Mouse (Mus musculus) lung, embryonic 16.5 days (tissue): ENCODE results near the gene Cib4. TPM values are rescaled to one million over a fixed set of nuclear protein-coding genes. Genes with fewer than 3 reads are reported as not detected.

Experiments
- ATAC-seq: fragments of 200-750 bp; cut with Nextera tagmentation; 2 replicates; pipeline ENCODE4 v1.8.0; 2017; ENCODE audit warnings: low read depth, mild to moderate bottlenecking, moderate library complexity
- H3K27ac ChIP-seq: fragments of 300-500 bp; sonication (generic); 2 replicates; pipeline ENCODE4 v1.5.1; 2014; ENCODE audit warnings: mild to moderate bottlenecking, control low read depth, low read length
- H3K27me3 ChIP-seq: fragments of 300-500 bp; sonication (generic); 2 replicates; pipeline ENCODE4 v1.6.1; 2014; ENCODE audit warnings: low read depth, low read length, mixed read lengths; ENCODE audit not compliant: control insufficient read depth, insufficient read depth
- H3K36me3 ChIP-seq: fragments of 300-500 bp; sonication (generic); 2 replicates; pipeline ENCODE4 v1.6.1; 2014; ENCODE audit warnings: low read length; ENCODE audit not compliant: control insufficient read depth, insufficient read depth
- H3K4me1 ChIP-seq: fragments of 300-500 bp; sonication (generic); replicated peaks from 2 replicates; pipeline ENCODE4 v1.6.1; 2014; ENCODE audit warnings: low read length, mixed read lengths; ENCODE audit not compliant: control insufficient read depth, insufficient read depth
- H3K4me2 ChIP-seq: fragments of 300-500 bp; sonication (generic); 2 replicates; pipeline ENCODE4 v1.6.1; 2014; ENCODE audit warnings: low read depth, low read length, control low read depth
- H3K4me3 ChIP-seq: fragments of 300-500 bp; sonication (generic); 2 replicates; pipeline ENCODE4 v1.5.1; 2014; ENCODE audit warnings: mild to moderate bottlenecking, low read length, control low read depth
- H3K9ac ChIP-seq: fragments of 300-500 bp; sonication (generic); 2 replicates; pipeline ENCODE4 v1.6.1; 2014; ENCODE audit warnings: low read length, control low read depth
- H3K9me3 ChIP-seq: fragments of 300-500 bp; sonication (generic); 2 replicates; pipeline ENCODE4 v1.6.1; 2016; ENCODE audit warnings: low read length; ENCODE audit not compliant: control insufficient read depth
- WGBS: fragments of 180-500 bp; shearing (Covaris S2); extraction: QIAGEN DNeasy Blood & Tissue Kit; methylation state at CpG from one replicate; pipeline ENCODE4 v1.1.7; 2014; 5-methylcytosine and 5-hydroxymethylcytosine counted together
- polyA plus RNA-seq: library from polyadenylated mRNA; unstranded; fragments of >200 nt; fragmentation: Nextera tagmentation; extraction: Ambion mirVana; gene quantifications from 2 replicates; pipeline ENCODE4 v1.2.1, GENCODE M21; 2015

The Cib4 gene
- polyA plus RNA-seq, 1 experiment from 2014 or later = not detected

GRCm38 (mm10) chr5:30527129-30527528 lies 18.5 kb downstream of the Cib4 start:
- WGBS = 30% methylated on average over 5 of the region's 5 CpGs
- Histone ChIP-seq H3K9ac (peak overlapping the region; percentile 11; the same call in 1 of the 2 replicates), H3K36me3 (no peaks in the 10 kb centered on the region), H3K27me3 (no peaks in the 10 kb centered on the region), H3K4me3 (no peak overlapping the region), H3K9me3 (no peaks in the 10 kb centered on the region), H3K27ac (peak overlapping the region; percentile 89), H3K4me2 (no peak overlapping the region), H3K4me1 (peaks cover 39% of the 10 kb centered on the region)
- ATAC-seq = no peak

- H3K4me2 ChIP-seq = no peak overlapping the region
- H3K36me3 ChIP-seq = no peaks in the 10 kb centered on the region
- no peaks in the 10 kb centered on the region for H3K27me3 ChIP-seq
- 0 out of 2 replicates have a peak overlapping the region, but pooled peaks have one; percentile 21 for H3K9ac ChIP-seq
- H3K4me1 ChIP-seq = peaks cover 33% of the 10 kb centered on the region
- H3K27ac ChIP-seq = peak overlapping the region; percentile 95
- WGBS = 16% methylated on average over 12 of the region's 12 CpGs
- no peaks in the 10 kb centered on the region for H3K9me3 ChIP-seq
- ATAC-seq = peak; percentile 92
- no peak overlapping the region for H3K4me3 ChIP-seq
These were observed 19.5 kb downstream of the Cib4 start for GRCm38 (mm10) chr5:30525920-30526836.

- H3K9me3 ChIP-seq = no peaks in the 10 kb centered on the region
These were observed 21.4 kb downstream of the Cib4 start for GRCm38 (mm10) chr5:30524213-30524612.

GRCm38 (mm10) chr5:30523131-30523530 lies 22.5 kb downstream of the Cib4 start:
- no peak overlapping the region for H3K9ac ChIP-seq
- H3K36me3 ChIP-seq = no peaks in the 10 kb centered on the region
- H3K4me2 ChIP-seq = no peak overlapping the region
- H3K4me1 ChIP-seq = peaks cover 34% of the 10 kb centered on the region
- no peak overlapping the region for H3K4me3 ChIP-seq
- no peak for ATAC-seq
- 75% methylated on average over 3 of the region's 3 CpGs for WGBS
- H3K27me3 ChIP-seq = no peaks in the 10 kb centered on the region
- H3K9me3 ChIP-seq = no peaks in the 10 kb centered on the region
- no peak overlapping the region for H3K27ac ChIP-seq

More at GRCm38 (mm10) chr5:30524213-30524612, 21.4 kb downstream of the Cib4 start:
- Histone ChIP-seq H3K4me3 (no peak overlapping the region), H3K27ac (peak overlapping the region; percentile 17), H3K36me3 (no peaks in the 10 kb centered on the region), H3K27me3 (no peaks in the 10 kb centered on the region), H3K4me1 (peaks cover 39% of the 10 kb centered on the region), H3K9ac (peak overlapping the region; percentile 27; the same call in 1 of the 2 replicates), H3K4me2 (no peak overlapping the region)
- 35% methylated on average over 3 of the region's 3 CpGs for WGBS
- no peak for ATAC-seq

GRCm38 (mm10) chr5:30522406-30522805 lies 23.2 kb downstream of the Cib4 start:
- Histone ChIP-seq H3K27ac (no peak overlapping the region), H3K9me3 (no peaks in the 10 kb centered on the region), H3K4me3 (no peak overlapping the region), H3K36me3 (no peaks in the 10 kb centered on the region), H3K4me2 (no peak overlapping the region), H3K27me3 (no peaks in the 10 kb centered on the region), H3K9ac (no peak overlapping the region), H3K4me1 (peaks cover 32% of the 10 kb centered on the region)
- 87% methylated on average over 8 of the region's 8 CpGs for WGBS
- ATAC-seq = no peak

GRCm38 (mm10) chr5:30520214-30520732 lies 25.4 kb downstream of the Cib4 start:
- Histone ChIP-seq H3K27ac (peak overlapping the region; percentile 50), H3K4me2 (no peak overlapping the region), H3K36me3 (no peaks in the 10 kb centered on the region), H3K4me3 (no peak overlapping the region), H3K9ac (no peak overlapping the region), H3K4me1 (peaks cover 22% of the 10 kb centered on the region), H3K9me3 (no peaks in the 10 kb centered on the region), H3K27me3 (no peaks in the 10 kb centered on the region)
- ATAC-seq = no peak
- 51% methylated on average over 10 of the region's 10 CpGs for WGBS

GRCm38 (mm10) chr5:30519494-30519893 lies 26.1 kb downstream of the Cib4 start:
- ATAC-seq = no peak
- Histone ChIP-seq H3K4me3 (no peak overlapping the region), H3K9ac (no peak overlapping the region), H3K9me3 (no peaks in the 10 kb centered on the region), H3K27ac (peak overlapping the region; percentile 50), H3K4me2 (no peak overlapping the region), H3K36me3 (no peaks in the 10 kb centered on the region), H3K4me1 (peaks cover 21% of the 10 kb centered on the region), H3K27me3 (no peaks in the 10 kb centered on the region)
- WGBS = 20% methylated on average over 7 of the region's 7 CpGs

GRCm38 (mm10) chr5:30518547-30518946 lies 27.1 kb downstream of the Cib4 start:
- no peak overlapping the region for H3K9ac ChIP-seq
- H3K4me1 ChIP-seq = peaks cover 16% of the 10 kb centered on the region
- H3K4me2 ChIP-seq = no peak overlapping the region
- no peak overlapping the region for H3K4me3 ChIP-seq
- H3K27ac ChIP-seq = peak overlapping the region; percentile 67
- no peaks in the 10 kb centered on the region for H3K36me3 ChIP-seq
- 54% methylated on average over 6 of the region's 6 CpGs for WGBS
- ATAC-seq = no peak
- no peaks in the 10 kb centered on the region for H3K27me3 ChIP-seq
- no peaks in the 10 kb centered on the region for H3K9me3 ChIP-seq

- Histone ChIP-seq H3K9me3 (no peaks in the 10 kb centered on the region), H3K27ac (peak overlapping the region; percentile 67)
- 48% methylated on average over 5 of the region's 5 CpGs for WGBS
These were observed 27.5 kb downstream of the Cib4 start for GRCm38 (mm10) chr5:30518108-30518507.

More at GRCm38 (mm10) chr5:30518108-30518507, 27.5 kb downstream of the Cib4 start:
- H3K4me3 ChIP-seq = no peak overlapping the region
- H3K4me2 ChIP-seq = no peak overlapping the region
- H3K36me3 ChIP-seq = no peaks in the 10 kb centered on the region
- peak; percentile 76 for ATAC-seq
- no peak overlapping the region for H3K9ac ChIP-seq
- H3K4me1 ChIP-seq = peaks cover 16% of the 10 kb centered on the region
- H3K27me3 ChIP-seq = no peaks in the 10 kb centered on the region
